Mouse (Mus musculus) cerebellum, postnatal 36 days (tissue): ENCODE data around the gene Nt5c2.
"Not testable (repeated sequence)": the region's sequence is repeated elsewhere in the genome, so short reads cannot be mapped to it uniquely, and the experiment has no call there.

ENCODE experiments used
- DNase-seq, 2 experiments: peaks; one replicate each; pipeline ENCODE4 v3.0.0; 2021 to 2022; ENCODE audit warnings: mixed read lengths in 2 of 2

Gene Nt5c2

GRCm38 (mm10) chr19:47016487-47016886 lies 1.5 kb upstream of the Nt5c2 start:
- DNase-seq = peak; percentile 35 to 36

- no peak for DNase-seq
These were observed 1.0 kb upstream of the Nt5c2 start for GRCm38 (mm10) chr19:47015965-47016364.

GRCm38 (mm10) chr19:47015396-47015795 lies 443 bp upstream of the Nt5c2 start:
- no peak for DNase-seq

GRCm38 (mm10) chr19:47014159-47014446 lies 850 bp downstream of the Nt5c2 start:
- DNase-seq = no peak

GRCm38 (mm10) chr19:47013340-47014158 lies 1.4 kb downstream of the Nt5c2 start:
- DNase-seq = no peak

GRCm38 (mm10) chr19:47012521-47013130 lies 2.3 kb downstream of the Nt5c2 start:
- no peak for DNase-seq

- DNase-seq = no peak
These were observed 5.0 kb downstream of the Nt5c2 start for GRCm38 (mm10) chr19:47009943-47010342.

- DNase-seq = no peak
These were observed 5.5 kb downstream of the Nt5c2 start for GRCm38 (mm10) chr19:47009420-47009819.

- no peak for DNase-seq
These were observed 8.6 kb downstream of the Nt5c2 start for GRCm38 (mm10) chr19:47006321-47006720.

- DNase-seq = no peak
These were observed 9.1 kb downstream of the Nt5c2 start for GRCm38 (mm10) chr19:47005873-47006272.

- no peak for DNase-seq
These were observed 11.0 kb downstream of the Nt5c2 start for GRCm38 (mm10) chr19:47003742-47004511.

- DNase-seq = not testable (repeated sequence)
These were observed 14.6 kb downstream of the Nt5c2 start for GRCm38 (mm10) chr19:47000357-47000756.

GRCm38 (mm10) chr19:46999753-47000152 lies 15.2 kb downstream of the Nt5c2 start:
- DNase-seq = no peak

- DNase-seq = no peak
These were observed 16.0 kb downstream of the Nt5c2 start for GRCm38 (mm10) chr19:46998953-46999352.

- DNase-seq = peak in 1 of 2 experiments; percentile 44
These were observed 16.6 kb downstream of the Nt5c2 start for GRCm38 (mm10) chr19:46998168-46998870.

GRCm38 (mm10) chr19:46996095-46996494 lies 18.9 kb downstream of the Nt5c2 start:
- DNase-seq = peak in 1 of 2 experiments; percentile 24

GRCm38 (mm10) chr19:46992329-46992728 lies 22.6 kb downstream of the Nt5c2 start:
- not testable (repeated sequence) for DNase-seq

- peak; percentile 88 to 95 for DNase-seq
These were observed 23.8 kb downstream of the Nt5c2 start for GRCm38 (mm10) chr19:46991145-46991544.

GRCm38 (mm10) chr19:46990625-46991024 lies 24.3 kb downstream of the Nt5c2 start:
- DNase-seq = peak in 1 of 2 experiments; percentile 38

GRCm38 (mm10) chr19:46990153-46990518 lies 24.8 kb downstream of the Nt5c2 start:
- DNase-seq = no peak

- no peak for DNase-seq
These were observed 25.3 kb downstream of the Nt5c2 start for GRCm38 (mm10) chr19:46989479-46990152.
